Mouse (Mus musculus) WW6 (cell line): ENCODE data around the gene Mgat2.

Experiments
- DNase-seq: peaks from one replicate; pipeline ENCODE4 v3.0.0-alpha.2; 2013; ENCODE audit warnings: low read depth, low spot score

Mgat2 gene

GRCm38 (mm10) chr12:69213186-69213777, 29.3 kb downstream of the Mgat2 start:
- DNase-seq = no peak

GRCm38 (mm10) chr12:69214393-69214792, 30.4 kb downstream of the Mgat2 start:
- no peak for DNase-seq

- DNase-seq = no peak
These were observed 31.2 kb downstream of the Mgat2 start for GRCm38 (mm10) chr12:69215000-69215785.

GRCm38 (mm10) chr12:69216587-69216986, 32.6 kb downstream of the Mgat2 start:
- no peak for DNase-seq

GRCm38 (mm10) chr12:69220613-69221277, 36.8 kb downstream of the Mgat2 start:
- DNase-seq = no peak

- peak; percentile 67 for DNase-seq
These were observed 44.0 kb downstream of the Mgat2 start, which contains the start of gene Pole2 for GRCm38 (mm10) chr12:69227776-69228466. Pole2 (minus strand) TSS chr12:69228195.

GRCm38 (mm10) chr12:69229251-69229650, 45.3 kb downstream of the Mgat2 start:
- DNase-seq = peak; percentile 43

GRCm38 (mm10) chr12:69235782-69236181, 51.8 kb downstream of the Mgat2 start:
- no peak for DNase-seq
